Mouse (Mus musculus) kidney, adult 2 months (tissue): Measurements from ENCODE around the gene Ern1. TPM values are rescaled to one million over a fixed set of nuclear protein-coding genes. Genes with fewer than 3 reads are reported as not detected.
"Not testable (repeated sequence)": the region's sequence is repeated elsewhere in the genome, so short reads cannot be mapped to it uniquely, and the experiment has no call there.

Source experiments
- DNase-seq: peaks from one replicate; pipeline ENCODE4 v3.0.0; 2021
- H3K27ac ChIP-seq: fragments of 200-500 bp; 2 replicates; pipeline ENCODE4 v1.5.1; 2012; ENCODE audit warnings: low read depth, low read length, control low read depth, inconsistent platforms; ENCODE audit not compliant: insufficient read depth
- H3K27me3 ChIP-seq: fragments of 200-500 bp; replicated peaks from 2 replicates; pipeline ENCODE4 v1.6.1; 2012; ENCODE audit warnings: mild to moderate bottlenecking, moderate library complexity, low read length, inconsistent platforms; ENCODE audit not compliant: control insufficient read depth, insufficient read depth
- H3K36me3 ChIP-seq: fragments of 200-500 bp; 2 replicates; pipeline ENCODE4 v1.6.1; 2012; ENCODE audit warnings: mild to moderate bottlenecking, moderate library complexity, low read length, inconsistent platforms; ENCODE audit not compliant: control insufficient read depth, insufficient read depth
- H3K4me1 ChIP-seq: fragments of 200-500 bp; 2 replicates; pipeline ENCODE4 v1.6.1; 2011; ENCODE audit warnings: low read length; ENCODE audit not compliant: control insufficient read depth, insufficient read depth
- H3K4me3 ChIP-seq: fragments of 200-500 bp; 2 replicates; pipeline ENCODE4 v1.5.1; 2011; ENCODE audit warnings: mild to moderate bottlenecking, low read depth, low read length, control low read depth; ENCODE audit not compliant: insufficient read depth
- CTCF ChIP-seq: fragments of 200-500 bp; conservative IDR thresholded peaks from 2 replicates; pipeline ENCODE4 v1.5.1; 2011; ENCODE audit warnings: low read depth, mild to moderate bottlenecking, control low read depth, low read length, moderate library complexity, mixed read lengths; ENCODE audit not compliant: insufficient read depth, insufficient read length
- POLR2A ChIP-seq: fragments of 200-500 bp; IDR thresholded peaks from one replicate; pipeline ENCODE4 v1.6.1; 2011; ENCODE audit warnings: low read depth, low read length, control low read depth
- WGBS: fragments of 180-500 bp; shearing (Covaris S2); methylation state at CpG from one replicate; pipeline ENCODE4 v1.1.7; 2018; 5-methylcytosine and 5-hydroxymethylcytosine counted together
- polyA plus RNA-seq: library from polyadenylated mRNA; depleted of rRNA; stranded (reverse); fragments of >200 nt; gene quantifications from 2 replicates; pipeline ENCODE4 v1.2.3, GENCODE M21; 2012

Ern1 gene
- polyA plus RNA-seq, 1 experiment: 12.6 TPM

DNA sequence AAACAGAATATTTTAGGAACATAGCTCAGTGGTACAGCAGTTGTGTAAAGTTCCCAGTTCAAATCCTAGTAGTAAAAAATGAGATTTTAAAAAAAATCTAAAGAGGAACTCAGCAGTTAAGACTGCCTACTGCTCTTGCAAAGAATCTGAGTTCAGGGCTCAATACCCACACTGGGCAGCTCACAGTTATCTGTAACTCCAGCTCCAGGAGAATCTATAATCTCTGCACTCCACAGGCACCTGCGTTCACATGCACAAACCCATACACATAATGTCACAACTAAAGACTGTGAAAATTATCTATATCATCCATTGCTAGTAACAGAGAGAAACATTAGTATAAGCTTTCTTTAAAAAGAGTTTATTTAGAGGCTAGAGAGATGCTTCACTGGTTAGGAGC is 27.0 kb downstream of the Ern1 start:
- TF ChIP-seq POLR2A (no peak), CTCF (no peak)
- Histone ChIP-seq H3K27me3 (no peaks in the 10 kb centered on the region), H3K36me3 (no peaks in the 10 kb centered on the region), H3K27ac (no peak overlapping the region), H3K4me1 (peaks cover 10% of the 10 kb centered on the region; the same call in 1 of the 2 replicates), H3K4me3 (no peak overlapping the region)
- no peak for DNase-seq
- 98% methylated on average over 1 of the region's 1 CpGs for WGBS

- H3K27me3 ChIP-seq: no peaks in the 10 kb centered on the region
- no peak overlapping the region for H3K27ac ChIP-seq
- no peaks in the 10 kb centered on the region for H3K36me3 ChIP-seq
- no peak overlapping the region for H3K4me3 ChIP-seq
- 88% methylated on average over 4 of the region's 4 CpGs for WGBS
- DNase-seq: no peak
- H3K4me1 ChIP-seq: peaks cover 7% of the 10 kb centered on the region; the same call in 1 of the 2 replicates
- no peak for TF ChIP-seq POLR2A
- TF ChIP-seq CTCF: no peak
Observed at GRCm38 (mm10) chr11:106458540-106458939, 29.1 kb downstream of the Ern1 start.

GRCm38 (mm10) chr11:106443646-106444045 is 44.0 kb downstream of the Ern1 start:
- 57% methylated on average over 3 of the region's 3 CpGs for WGBS
- no peak overlapping the region for H3K27ac ChIP-seq
- TF ChIP-seq POLR2A: no peak

DNA sequence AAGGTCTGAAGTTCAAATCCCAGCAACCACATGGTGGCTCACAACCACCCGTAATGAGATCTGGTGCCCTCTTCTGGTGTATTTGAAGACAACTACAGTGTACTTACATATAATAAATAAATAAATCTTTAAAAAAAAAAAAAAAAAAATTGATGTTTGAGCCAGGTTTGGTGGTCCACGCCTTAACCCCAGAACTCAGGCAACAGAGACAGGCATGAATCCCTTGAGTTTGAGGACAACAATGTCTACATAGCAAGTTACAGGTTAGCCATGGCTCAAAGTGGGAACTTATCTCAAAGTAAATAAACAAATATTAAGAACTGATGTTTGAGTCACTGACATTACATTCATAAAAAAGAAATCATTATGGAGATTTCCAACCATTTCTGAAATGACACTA is 45.1 kb downstream of the Ern1 start:
- not testable (repeated sequence) for H3K27ac ChIP-seq, DNase-seq, H3K36me3 ChIP-seq, H3K4me1 ChIP-seq, H3K27me3 ChIP-seq, H3K4me3 ChIP-seq
- WGBS: 89% methylated on average over 2 of the region's 2 CpGs

More at GRCm38 (mm10) chr11:106443646-106444045, 44.0 kb downstream of the Ern1 start:
- H3K27me3 ChIP-seq: no peaks in the 10 kb centered on the region
- no peak overlapping the region for H3K4me3 ChIP-seq
- no peak for DNase-seq
- H3K4me1 ChIP-seq: no peaks in the 10 kb centered on the region
- no peaks in the 10 kb centered on the region for H3K36me3 ChIP-seq

DNA sequence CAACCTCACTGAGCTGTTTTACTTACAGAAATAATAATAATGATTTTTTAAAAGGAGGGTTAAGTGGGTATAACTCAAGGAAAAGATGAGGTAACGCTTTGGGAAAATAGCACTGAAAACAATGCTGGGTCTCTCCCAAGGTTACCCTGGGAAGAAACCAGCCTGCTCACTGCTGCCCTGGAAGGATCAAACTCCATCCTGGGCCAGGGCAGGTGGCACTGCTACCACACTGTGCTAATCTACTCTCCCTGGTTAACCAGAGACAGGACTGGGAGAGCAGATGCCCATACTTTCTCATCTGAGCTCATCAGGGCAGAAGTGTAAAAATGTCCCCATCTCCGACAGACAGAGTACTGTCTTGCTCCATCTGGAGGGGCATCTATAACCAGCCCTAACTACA is 47.3 kb downstream of the Ern1 start:
- no peaks in the 10 kb centered on the region for H3K4me1 ChIP-seq
- H3K27me3 ChIP-seq: no peaks in the 10 kb centered on the region
- WGBS: 95% methylated on average over 2 of the region's 2 CpGs
- H3K36me3 ChIP-seq: no peaks in the 10 kb centered on the region
- DNase-seq: no peak
- no peak overlapping the region for H3K4me3 ChIP-seq
- H3K27ac ChIP-seq: no peak overlapping the region
- TF ChIP-seq POLR2A (no peak), CTCF (no peak)

GRCm38 (mm10) chr11:106439355-106439754 is 48.3 kb downstream of the Ern1 start:
- WGBS: 81% methylated on average over 3 of the region's 3 CpGs
- H3K36me3 ChIP-seq: no peaks in the 10 kb centered on the region

GRCm38 (mm10) chr11:106438524-106439177 is 49.0 kb downstream of the Ern1 start:
- TF ChIP-seq POLR2A (no peak), CTCF (no peak)
- Histone ChIP-seq H3K27me3 (no peaks in the 10 kb centered on the region), H3K4me3 (no peak overlapping the region), H3K36me3 (no peaks in the 10 kb centered on the region), H3K4me1 (no peaks in the 10 kb centered on the region), H3K27ac (no peak overlapping the region)
- DNase-seq: no peak
- WGBS: 64% methylated on average over 4 of the region's 4 CpGs

More at GRCm38 (mm10) chr11:106439355-106439754, 48.3 kb downstream of the Ern1 start:
- no peak for DNase-seq
- no peak for TF ChIP-seq POLR2A
- TF ChIP-seq CTCF: no peak
- no peaks in the 10 kb centered on the region for H3K27me3 ChIP-seq
- H3K27ac ChIP-seq: no peak overlapping the region
- H3K4me3 ChIP-seq: no peak overlapping the region
- no peaks in the 10 kb centered on the region for H3K4me1 ChIP-seq
